Mouse (Mus musculus): Measurements from ENCODE around the gene Troap.
"Not testable (repeated sequence)": the region's sequence is repeated elsewhere in the genome, so short reads cannot be mapped to it uniquely, and the experiment has no call there.

Troap gene

GRCm38 (mm10) chr15:99040920-99041856, 33.2 kb upstream of the Troap start:
- DNase-seq (ENCODE audit: low spot score in 2 of 2): no peak

- DNase-seq (ENCODE audit: low spot score in 2 of 2): no peak
Observed at GRCm38 (mm10) chr15:99042334-99042733, 32.0 kb upstream of the Troap start.

GRCm38 (mm10) chr15:99044854-99045253, 29.5 kb upstream of the Troap start:
- DNase-seq (ENCODE audit: low spot score in 2 of 2): no peak

- not testable (repeated sequence) for DNase-seq (ENCODE audit: low spot score in 2 of 2)
Observed at GRCm38 (mm10) chr15:99045734-99046133, 28.6 kb upstream of the Troap start.

GRCm38 (mm10) chr15:99049473-99050253, 24.7 kb upstream of the Troap start:
- DNase-seq (ENCODE audit: low spot score in 2 of 2): peak in 1 of 2 experiments; percentile 54

- DNase-seq (ENCODE audit: low spot score in 2 of 2): no peak
Observed at GRCm38 (mm10) chr15:99053373-99053772, 21.0 kb upstream of the Troap start.

- DNase-seq (ENCODE audit: low spot score in 2 of 2): no peak
Observed at GRCm38 (mm10) chr15:99055040-99055439, 19.3 kb upstream of the Troap start, which contains the start of gene Prph. TSS of gene Prph (plus strand) at chr15:99055174.

GRCm38 (mm10) chr15:99055511-99055961, 18.8 kb upstream of the Troap start:
- DNase-seq (ENCODE audit: low spot score in 2 of 2): no peak

- no peak for DNase-seq (ENCODE audit: low spot score in 2 of 2)
Observed at GRCm38 (mm10) chr15:99056332-99056731, 18.0 kb upstream of the Troap start.

- DNase-seq (ENCODE audit: low spot score in 2 of 2): no peak
Observed at GRCm38 (mm10) chr15:99065557-99066165, 8.7 kb upstream of the Troap start.

GRCm38 (mm10) chr15:99071988-99072387, 2.4 kb upstream of the Troap start:
- DNase-seq (ENCODE audit: low spot score in 2 of 2): no peak

- DNase-seq (ENCODE audit: low spot score in 2 of 2): peak; percentile 97 to 98
Observed at GRCm38 (mm10) chr15:99074600-99075333, 392 bp downstream of the Troap start.

GRCm38 (mm10) chr15:99076011-99076410, 1.6 kb downstream of the Troap start:
- not testable (repeated sequence) for DNase-seq (ENCODE audit: low spot score in 2 of 2)

- DNase-seq (ENCODE audit: low spot score in 2 of 2): no peak
Observed at GRCm38 (mm10) chr15:99078181-99078910, 4.0 kb downstream of the Troap start.

- no peak for DNase-seq (ENCODE audit: low spot score in 2 of 2)
Observed at GRCm38 (mm10) chr15:99079804-99080203, 5.4 kb downstream of the Troap start.

GRCm38 (mm10) chr15:99082322-99082721, 7.9 kb downstream of the Troap start:
- no peak for DNase-seq (ENCODE audit: low spot score in 2 of 2)

- DNase-seq (ENCODE audit: low spot score in 2 of 2): no peak
Observed at GRCm38 (mm10) chr15:99082840-99083239, 8.5 kb downstream of the Troap start.

- DNase-seq (ENCODE audit: low spot score in 2 of 2): peak in 1 of 2 experiments; percentile 41
Observed at GRCm38 (mm10) chr15:99083258-99083657, 8.9 kb downstream of the Troap start.

GRCm38 (mm10) chr15:99083867-99084557, 9.6 kb downstream of the Troap start:
- DNase-seq (ENCODE audit: low spot score in 2 of 2): no peak

- DNase-seq (ENCODE audit: low spot score in 2 of 2): no peak
Observed at GRCm38 (mm10) chr15:99084618-99085017, 10.2 kb downstream of the Troap start.

Measured in frontal cortex, postnatal 10 days (tissue).